Mouse (Mus musculus) E14TG2a.4 (cell line): ENCODE results near the gene Clec9a.

Source experiments
- CTCF ChIP-seq: conservative IDR thresholded peaks from 2 replicates; pipeline ENCODE4 v1.5.1; 2014; ENCODE audit warnings: low read length
- NANOG ChIP-seq: IDR thresholded peaks from 2 replicates; pipeline ENCODE4 v1.6.1; 2014; ENCODE audit warnings: borderline replicate concordance, low read length, mixed read lengths

GRCm38 (mm10) chr6:129427281-129427680 is 18.6 kb downstream of the Clec9a start:
- TF ChIP-seq CTCF (no peak), NANOG (no peak)
